Mouse (Mus musculus) CH12.LX (cell line): ENCODE data around the gene Tef. TPM values are rescaled to one million over a fixed set of nuclear protein-coding genes. Genes with fewer than 3 reads are reported as not detected.

ENCODE experiments used
- DNase-seq: peaks from one replicate; pipeline ENCODE4 v3.0.0-alpha.2; 2013; ENCODE audit errors: extremely low read depth
- H3K27ac ChIP-seq: 2 replicates; pipeline ENCODE4 v1.5.1; 2012; ENCODE audit warnings: low read depth, mild to moderate bottlenecking, control low read depth, moderate library complexity; ENCODE audit not compliant: insufficient read depth
- H3K27me3 ChIP-seq: replicated peaks from 2 replicates; pipeline ENCODE3; 2012; ENCODE audit warnings: inconsistent platforms
- H3K36me3 ChIP-seq, 2 experiments: replicated peaks in 1 of 2; 2 replicates each; pipeline versions ENCODE3 to v1.6.1; 2012; ENCODE audit warnings: inconsistent platforms in 1 of 2, low read length in 1 of 2, mild to moderate bottlenecking in 1 of 2, mixed read lengths in 1 of 2, moderate library complexity in 1 of 2; ENCODE audit not compliant: control insufficient read depth in 1 of 2, insufficient read depth in 1 of 2
- H3K4me1 ChIP-seq, 2 experiments: 2 replicates each; pipeline ENCODE4 v1.6.1; 2012; ENCODE audit warnings: inconsistent platforms in 1 of 2, moderate library complexity in 1 of 2; ENCODE audit not compliant: insufficient read depth in 2 of 2, control insufficient read depth in 1 of 2
- H3K4me2 ChIP-seq: 2 replicates; pipeline ENCODE4 v1.6.1; 2012; ENCODE audit warnings: low read depth, mild to moderate bottlenecking, control low read depth; ENCODE audit not compliant: poor library complexity, insufficient read depth, severe bottlenecking
- H3K4me3 ChIP-seq, 3 experiments: fragments of 150-350 bp in 1 of 3; sonication (generic) in 1 of 3; replicated peaks in 1 of 3; 2 replicates each; pipeline versions ENCODE3 to v1.5.1; 2011 to 2012; ENCODE audit warnings: low read depth in 2 of 3, low read length in 2 of 3, mild to moderate bottlenecking in 2 of 3, moderate library complexity in 2 of 3, control low read depth in 1 of 3, improper control_type of control experiment in 1 of 3, inconsistent platforms in 1 of 3, mixed read lengths in 1 of 3; ENCODE audit not compliant: poor library complexity in 1 of 3
- H3K79me2 ChIP-seq: replicated peaks from 2 replicates; pipeline ENCODE4 v1.6.1; 2012; ENCODE audit warnings: mild to moderate bottlenecking, moderate library complexity; ENCODE audit not compliant: control insufficient read depth, poor library complexity, insufficient read depth, severe bottlenecking; ENCODE audit errors: extremely low read depth
- H3K9ac ChIP-seq: 2 replicates; pipeline ENCODE4 v1.6.1; 2012; ENCODE audit warnings: low read depth, mild to moderate bottlenecking, control low read depth, moderate library complexity; ENCODE audit not compliant: insufficient read depth
- H3K9me3 ChIP-seq: replicated peaks from 2 replicates; pipeline ENCODE3; 2012; ENCODE audit warnings: low read length, inconsistent platforms, mixed read lengths
- BHLHE40 ChIP-seq: IDR thresholded peaks from 2 replicates; pipeline ENCODE4 v1.6.1; 2011; ENCODE audit warnings: mild to moderate bottlenecking, low read depth, low read length, improper control_type of control experiment
- CHD2 ChIP-seq: IDR thresholded peaks from 2 replicates; pipeline ENCODE4 v1.6.1; 2011; ENCODE audit warnings: low read length, improper control_type of control experiment
- CTCF ChIP-seq, 2 experiments: IDR thresholded peaks in 1 of 2; conservative IDR thresholded peaks in 1 of 2; 2 replicates each; pipeline ENCODE4 v1.5.1; 2011 to 2012; ENCODE audit warnings: low read depth in 2 of 2, low read length in 2 of 2, improper control_type of control experiment in 1 of 2, inconsistent platforms in 1 of 2, mild to moderate bottlenecking in 1 of 2, moderate library complexity in 1 of 2
- E2F4 ChIP-seq: IDR thresholded peaks from 2 replicates; pipeline ENCODE4 v1.6.1; 2011; ENCODE audit warnings: low read depth, low read length, improper control_type of control experiment; ENCODE audit not compliant: insufficient replicate concordance
- ELF1 ChIP-seq: IDR thresholded peaks from 2 replicates; pipeline ENCODE4 v1.6.1; 2014; ENCODE audit warnings: low read depth, mild to moderate bottlenecking, inconsistent platforms, low read length, improper control_type of control experiment
- GABPA ChIP-seq: IDR thresholded peaks from 2 replicates; pipeline ENCODE4 v1.6.1; 2012; ENCODE audit warnings: low read depth, low read length, improper control_type of control experiment, inconsistent platforms; ENCODE audit not compliant: insufficient replicate concordance
- HCFC1 ChIP-seq: IDR thresholded peaks from 2 replicates; pipeline ENCODE4 v1.6.1; 2012; ENCODE audit warnings: low read depth, mild to moderate bottlenecking, inconsistent platforms, low read length, improper control_type of control experiment
- JUN ChIP-seq: IDR thresholded peaks from 2 replicates; pipeline ENCODE4 v1.6.1; 2011; ENCODE audit warnings: low read depth, mild to moderate bottlenecking, low read length, improper control_type of control experiment, moderate library complexity; ENCODE audit not compliant: insufficient read depth
- KAT2A ChIP-seq: IDR thresholded peaks from 2 replicates; pipeline ENCODE4 v1.6.1; 2012; ENCODE audit warnings: low read length, improper control_type of control experiment, inconsistent platforms; ENCODE audit not compliant: insufficient replicate concordance
- MAFK ChIP-seq: IDR thresholded peaks from 2 replicates; pipeline ENCODE4 v1.6.1; 2011; ENCODE audit warnings: low read length, improper control_type of control experiment; ENCODE audit not compliant: insufficient replicate concordance
- MXI1 ChIP-seq: IDR thresholded peaks from 2 replicates; pipeline ENCODE4 v1.6.1; 2011; ENCODE audit warnings: mild to moderate bottlenecking, low read depth, low read length, improper control_type of control experiment
- PAX5 ChIP-seq: IDR thresholded peaks from 2 replicates; pipeline ENCODE4 v1.6.1; 2012; ENCODE audit warnings: low read length, inconsistent platforms, mixed read lengths
- POLR2A ChIP-seq: IDR thresholded peaks from 2 replicates; pipeline ENCODE4 v1.6.1; 2011; ENCODE audit warnings: low read depth, mild to moderate bottlenecking, improper control_type of control experiment, low read length
- POLR2AphosphoS2 ChIP-seq: IDR thresholded peaks from 2 replicates; pipeline ENCODE4 v1.6.1; 2011; ENCODE audit warnings: low read depth, low read length, improper control_type of control experiment
- RAD21 ChIP-seq: IDR thresholded peaks from 2 replicates; pipeline ENCODE4 v1.6.1; 2011; ENCODE audit warnings: low read depth, mild to moderate bottlenecking, low read length, improper control_type of control experiment, moderate library complexity
- RCOR1 ChIP-seq: conservative IDR thresholded peaks from 2 replicates; pipeline ENCODE4 v1.6.1; 2012; ENCODE audit warnings: low read depth, mild to moderate bottlenecking, inconsistent platforms, low read length, improper control_type of control experiment
- SIN3A ChIP-seq: IDR thresholded peaks from 2 replicates; pipeline ENCODE4 v1.6.1; 2012; ENCODE audit warnings: low read length, improper control_type of control experiment, inconsistent platforms
- TBP ChIP-seq: conservative IDR thresholded peaks from 2 replicates; pipeline ENCODE4 v1.6.1; 2011; ENCODE audit warnings: low read depth, low read length, improper control_type of control experiment
- TCF12 ChIP-seq: IDR thresholded peaks from 2 replicates; pipeline ENCODE4 v1.6.1; 2014; ENCODE audit warnings: low read depth, mild to moderate bottlenecking, inconsistent platforms, low read length, improper control_type of control experiment
- ZC3H11A ChIP-seq: IDR thresholded peaks from 2 replicates; pipeline ENCODE4 v1.6.1; 2012; ENCODE audit warnings: low read depth, mild to moderate bottlenecking, inconsistent platforms, low read length, improper control_type of control experiment
- ZKSCAN1 ChIP-seq: IDR thresholded peaks from 2 replicates; pipeline ENCODE4 v1.6.1; 2012; ENCODE audit warnings: low read depth, inconsistent platforms, low read length, improper control_type of control experiment, borderline replicate concordance
- dilution Hi-C: fragments of 300-500 bp; cut with MboI; formaldehyde crosslinking; loops from 2 replicates; pipeline ENCODE4 v1.14.3; 2020; ENCODE audit warnings: low sequenced_read_pairs; ENCODE audit not compliant: extremely low pct_unique_long_range_greater_than_20kb, extremely low pct_ligation_motif_present
- in situ Hi-C: fragments of 300-500 bp; cut with MboI; formaldehyde crosslinking; loops from 3 replicates; pipeline ENCODE4 v1.14.3; 2019; ENCODE audit warnings: low sequenced_read_pairs, low pct_ligation_motif_present, low pct_unique_long_range_greater_than_20kb, mixed read lengths
- polyA plus RNA-seq: library from polyadenylated mRNA; unstranded; fragments of >175 nt; gene quantifications from 2 replicates; pipeline ENCODE4 v1.2.1, GENCODE M21; 2012; ENCODE audit warnings: low read depth; ENCODE audit not compliant: insufficient read length
- total RNA-seq, 2 experiments: library from RNA; depleted of rRNA; stranded (reverse); fragments of 300-350 nt in 1 of 2; fragments of >200 nt in 1 of 2; gene quantifications; 2 replicates each; pipeline ENCODE4 v1.2.3; 2012 to 2014

Gene Tef
- total and polyA plus RNA-seq, 3 experiments, result 14.7 to 17.2 (median 14.9) TPM

DNA sequence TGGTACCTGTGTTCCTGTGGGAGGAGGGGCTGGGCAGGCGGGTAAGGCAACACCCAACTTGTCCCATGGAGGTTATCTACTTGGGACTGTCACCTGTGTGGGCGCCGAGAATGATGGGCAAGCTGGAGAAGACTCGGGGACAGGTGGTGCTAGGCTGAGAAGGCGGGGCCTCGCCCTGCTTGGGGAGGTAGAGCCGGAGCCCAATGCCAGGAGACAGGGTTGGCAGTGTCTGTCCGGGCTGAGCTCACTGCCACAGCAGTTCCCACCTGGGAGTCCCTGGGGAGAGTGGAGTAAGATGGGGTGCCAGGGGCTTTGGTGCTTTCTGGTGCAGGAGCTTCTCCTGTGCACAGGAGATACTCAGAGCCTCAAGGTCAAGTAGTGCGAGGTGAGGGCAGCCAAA lies 46.9 kb downstream of the Tef start:
- Histone ChIP-seq H3K4me2 (no peak overlapping the region), H3K4me1 (peaks cover 8 to 39% of the 10 kb centered on the region in 2 experiments), H3K4me3 (no peak overlapping the region), H3K27ac (no peak overlapping the region), H3K36me3 (peaks cover 46 to 75% of the 10 kb centered on the region in 2 experiments), H3K9ac (no peak overlapping the region), H3K9me3 (no peaks in the 10 kb centered on the region), H3K27me3 (no peaks in the 10 kb centered on the region), H3K79me2 (peaks cover 13% of the 10 kb centered on the region)
- dilution Hi-C loops (no loop called here), in situ Hi-C loops (no loop called here)
- no peak for TF ChIP-seq KAT2A
- no peak for TF ChIP-seq SIN3A
- no peak for DNase-seq

DNA sequence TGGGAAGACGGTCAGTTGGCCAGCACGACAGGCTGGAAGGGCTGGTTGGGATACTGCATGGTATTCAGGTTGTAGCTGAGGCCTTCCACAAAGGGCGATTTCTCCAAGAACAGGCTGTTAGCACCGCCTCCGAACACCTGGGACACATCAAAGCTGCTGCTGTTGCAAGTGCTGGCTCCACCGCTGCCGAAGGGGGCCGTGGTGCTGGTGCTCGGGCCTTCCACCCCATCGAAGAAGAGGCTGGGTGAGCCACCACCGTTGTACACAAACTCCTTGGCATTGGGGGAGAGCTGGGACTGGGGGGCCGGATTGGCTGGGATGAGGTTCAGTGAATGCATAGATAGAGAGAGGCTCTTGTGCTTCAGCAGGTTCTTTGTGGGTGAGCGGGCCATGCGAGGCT lies 48.5 kb downstream of the Tef start:
- peaks cover 28% of the 10 kb centered on the region for H3K79me2 ChIP-seq
- H3K4me1 ChIP-seq, result peaks cover 8 to 39% of the 10 kb centered on the region in 2 experiments
- no peak for DNase-seq
- no peak overlapping the region for H3K4me3 ChIP-seq
- H3K4me2 ChIP-seq, result no peak overlapping the region
- H3K27ac ChIP-seq, result no peak overlapping the region
- H3K9ac ChIP-seq, result no peak overlapping the region
- no peaks in the 10 kb centered on the region for H3K27me3 ChIP-seq
- dilution Hi-C loops, result no loop called here
- H3K36me3 ChIP-seq, result peaks cover 46 to 84% of the 10 kb centered on the region in 2 experiments
- H3K9me3 ChIP-seq, result no peaks in the 10 kb centered on the region
- in situ Hi-C loops, result no loop called here
- TF ChIP-seq TBP (no peak), ZC3H11A (no peak), E2F4 (no peak), HCFC1 (no peak), KAT2A (no peak), ZKSCAN1 (no peak), BHLHE40 (no peak)

DNA sequence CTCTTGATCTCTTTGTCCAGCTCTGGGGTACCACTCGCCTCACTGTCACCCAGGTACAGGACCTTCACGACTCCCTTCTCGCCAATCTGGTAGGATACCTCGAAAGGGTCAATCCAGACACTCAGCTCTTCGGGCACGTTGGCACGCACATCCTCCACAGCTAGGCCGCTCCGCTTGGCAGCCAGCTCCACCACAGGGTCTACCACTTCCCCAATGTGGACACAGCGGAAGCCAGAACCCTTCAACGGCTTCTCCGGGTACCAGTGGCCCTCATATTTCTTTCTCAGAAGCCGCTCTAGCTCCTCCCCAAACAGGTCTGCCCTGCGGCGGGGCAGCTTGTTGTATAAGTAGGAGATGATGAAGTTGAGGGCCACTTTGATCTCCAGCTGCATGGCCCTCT lies 49.2 kb downstream of the Tef start:
- Histone ChIP-seq H3K9me3 (no peaks in the 10 kb centered on the region), H3K4me3 (no peak overlapping the region), H3K4me1 (peaks cover 3 to 35% of the 10 kb centered on the region in 2 experiments; a peak in 2 of 4 replicates), H3K9ac (no peak overlapping the region), H3K27me3 (no peaks in the 10 kb centered on the region), H3K27ac (no peak overlapping the region), H3K79me2 (peaks cover 32% of the 10 kb centered on the region), H3K36me3 (peaks cover 46 to 79% of the 10 kb centered on the region in 2 experiments), H3K4me2 (no peak overlapping the region)
- in situ Hi-C loops, result no loop called here
- dilution Hi-C loops, result no loop called here
- TF ChIP-seq MXI1 (no peak), TCF12 (no peak), POLR2AphosphoS2 (no peak), MAFK (no peak), ELF1 (no peak), GABPA (no peak), POLR2A (no peak), E2F4 (no peak), RAD21 (no peak), CTCF (conservative IDR thresholded peaks at IDR 0.05 in 1 of 2, IDR thresholded peaks at IDR 0.05 in 1 of 2; ENCODE audit: low read depth in 2 of 2, low read length in 2 of 2) (no peak), RCOR1 (no peak), JUN (no peak), CHD2 (no peak), PAX5 (no peak)
- DNase-seq, result no peak
